Mouse (Mus musculus): ENCODE results near the gene Upf1.

Gene Upf1

DNA sequence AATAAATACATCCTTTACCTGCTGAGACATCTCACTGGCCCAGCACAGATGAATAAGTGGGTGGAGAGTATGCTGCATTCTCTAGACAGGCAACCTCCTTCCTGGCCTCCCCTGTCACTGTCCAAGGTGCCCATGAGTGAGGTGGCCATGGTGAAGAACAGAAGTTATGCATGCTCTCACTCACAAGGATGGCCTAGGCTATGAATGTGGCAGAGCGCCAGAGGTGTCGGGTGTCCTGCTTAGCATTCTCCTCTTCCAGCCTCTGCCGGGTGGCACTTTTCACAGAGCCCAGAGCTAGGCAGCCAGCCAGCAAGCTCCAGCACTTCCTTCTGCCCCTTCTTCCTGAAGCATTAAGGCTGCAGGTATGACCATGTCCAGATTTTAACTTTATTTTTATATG is 6.3 kb upstream of the Upf1 start:
- no peak for DNase-seq (ENCODE audit: low spot score in 2 of 2)

- no peak for DNase-seq (ENCODE audit: low spot score in 2 of 2)
Observed at GRCm38 (mm10) chr8:70356111-70356510, 3.0 kb upstream of the Upf1 start.

DNA sequence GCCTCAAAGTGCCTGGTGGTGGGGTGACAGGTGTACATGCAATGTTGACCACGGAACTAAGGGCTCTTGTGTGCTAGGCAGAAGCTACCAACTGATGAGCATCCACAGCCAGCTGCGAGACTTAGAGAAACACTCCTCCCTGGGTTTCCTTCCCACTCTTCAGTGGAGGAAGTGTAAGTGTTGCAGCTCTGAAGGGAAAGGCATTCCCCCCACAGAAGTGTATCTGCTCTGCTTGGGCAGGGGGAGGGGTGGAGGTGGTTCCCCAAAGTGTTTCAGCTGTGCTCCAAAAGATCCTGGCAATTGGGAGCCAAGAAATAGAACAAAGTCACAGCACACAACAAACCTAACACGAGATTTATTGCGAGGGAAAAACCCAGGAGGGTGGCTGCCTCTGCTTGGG is 926 bp upstream of the Upf1 start:
- no peak for DNase-seq (ENCODE audit: low spot score in 2 of 2)

DNA sequence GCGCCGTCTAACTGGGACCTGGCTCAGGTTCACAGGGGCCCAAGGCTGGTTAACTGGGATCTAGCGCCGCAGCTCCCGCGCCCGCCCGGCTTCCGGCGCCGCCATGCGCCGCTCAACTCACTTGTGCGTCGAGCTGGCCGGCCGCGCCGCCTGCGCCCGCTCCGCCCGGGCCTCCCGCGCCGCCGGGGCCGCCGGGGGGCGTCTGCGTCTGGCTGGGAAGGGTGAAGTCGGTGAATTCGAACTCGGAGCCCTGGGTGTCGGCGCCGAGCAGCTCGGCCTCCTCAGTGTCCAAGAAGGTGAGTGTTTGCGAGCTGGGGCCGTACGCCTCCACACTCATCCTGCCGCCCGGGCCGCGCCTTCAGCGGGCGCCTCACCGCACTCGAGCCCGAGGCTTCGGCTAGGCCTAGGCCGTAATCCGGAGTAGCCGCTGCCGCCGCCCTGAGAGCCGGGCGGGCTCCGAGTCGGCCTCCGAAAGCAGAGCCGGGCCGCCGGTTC is 374 bp downstream of the Upf1 start:
- no peak for DNase-seq (ENCODE audit: low spot score in 2 of 2)

DNA sequence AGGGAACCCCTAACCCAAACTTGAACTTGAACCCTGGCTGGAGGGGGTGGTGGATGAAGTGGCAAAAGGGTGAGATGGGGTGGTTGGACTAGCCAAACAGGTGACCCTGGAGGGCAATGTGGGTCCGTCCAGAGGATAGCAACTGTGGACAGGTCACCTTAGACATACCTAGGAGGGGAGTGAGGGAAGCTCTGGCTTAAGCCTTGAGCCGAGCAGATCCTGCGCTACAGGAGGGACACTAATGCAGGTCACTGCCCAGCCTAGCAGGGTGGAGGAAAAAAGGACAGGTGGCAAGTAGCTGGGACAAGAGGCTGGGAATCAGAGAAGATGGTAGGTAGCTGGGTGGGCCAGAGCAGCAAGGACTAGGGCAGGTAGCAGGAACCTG is 1.1 kb downstream of the Upf1 start:
- DNase-seq (ENCODE audit: low spot score in 2 of 2): no peak

- no peak for DNase-seq (ENCODE audit: low spot score in 2 of 2)
Observed at GRCm38 (mm10) chr8:70351035-70351999, 1.8 kb downstream of the Upf1 start.

GRCm38 (mm10) chr8:70347860-70348420 is 5.1 kb downstream of the Upf1 start:
- DNase-seq (ENCODE audit: low spot score in 2 of 2): no peak

DNA sequence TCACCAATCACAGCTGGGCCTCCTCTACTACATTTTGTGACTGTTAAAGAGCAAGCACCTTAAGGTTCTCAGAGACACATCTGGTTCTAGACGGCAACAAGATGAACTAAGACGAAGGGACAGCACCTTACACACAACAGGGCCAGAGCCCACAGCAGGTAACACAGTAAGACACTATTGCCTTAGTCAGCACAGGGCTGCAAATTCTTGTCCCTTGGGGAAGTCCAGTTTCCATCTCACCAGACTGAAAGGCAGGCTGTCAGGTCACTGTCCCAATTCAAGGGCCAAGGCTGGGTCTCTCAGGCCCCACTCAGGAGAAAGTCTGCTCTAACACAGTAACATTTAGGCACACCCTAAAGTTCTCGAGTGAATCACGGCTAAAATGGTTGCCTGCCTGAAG is 5.6 kb downstream of the Upf1 start:
- DNase-seq (ENCODE audit: low spot score in 2 of 2): no peak

- DNase-seq (ENCODE audit: low spot score in 2 of 2): no peak
Observed at GRCm38 (mm10) chr8:70344279-70344678, 8.8 kb downstream of the Upf1 start.

DNA sequence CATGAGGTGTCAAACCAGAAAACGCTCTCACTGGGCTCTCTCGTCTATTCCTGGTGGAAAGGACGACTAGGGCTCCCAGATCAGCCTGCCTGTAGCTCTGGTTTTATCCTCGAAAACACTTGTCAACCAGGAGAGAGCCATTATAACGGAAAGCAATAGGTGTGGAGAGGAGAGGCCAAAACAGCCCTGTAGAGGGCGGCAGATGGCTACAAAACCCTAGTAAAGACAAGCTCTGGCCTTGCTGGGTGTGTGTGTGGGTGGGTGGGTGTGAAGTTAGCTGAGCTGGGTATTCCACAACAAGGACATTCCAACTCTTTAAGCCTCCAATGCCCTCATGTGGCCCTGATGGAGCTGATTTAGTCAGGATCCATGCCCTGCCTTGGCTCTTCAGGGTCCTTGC is 9.4 kb downstream of the Upf1 start:
- no peak for DNase-seq (ENCODE audit: low spot score in 2 of 2)

DNA sequence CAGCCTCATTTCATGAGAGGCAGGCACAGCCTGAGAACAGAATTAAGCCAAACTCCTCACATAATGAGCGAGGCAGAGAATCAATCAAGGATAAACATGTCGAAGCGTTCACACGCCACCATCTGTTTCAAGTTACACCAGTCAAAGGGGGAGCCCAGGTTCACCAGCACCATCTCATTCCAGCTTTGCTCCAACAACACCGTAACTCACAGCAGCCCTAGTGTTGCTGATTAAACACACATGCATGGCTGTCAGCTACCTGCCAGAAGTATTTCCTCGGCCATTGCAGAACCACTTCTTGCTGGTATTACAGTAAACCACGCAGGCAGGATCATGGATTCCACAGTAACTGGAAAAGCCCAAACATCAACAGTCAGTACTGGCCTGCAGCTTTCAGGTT is 10.0 kb downstream of the Upf1 start:
- DNase-seq (ENCODE audit: low spot score in 2 of 2): no peak

DNA sequence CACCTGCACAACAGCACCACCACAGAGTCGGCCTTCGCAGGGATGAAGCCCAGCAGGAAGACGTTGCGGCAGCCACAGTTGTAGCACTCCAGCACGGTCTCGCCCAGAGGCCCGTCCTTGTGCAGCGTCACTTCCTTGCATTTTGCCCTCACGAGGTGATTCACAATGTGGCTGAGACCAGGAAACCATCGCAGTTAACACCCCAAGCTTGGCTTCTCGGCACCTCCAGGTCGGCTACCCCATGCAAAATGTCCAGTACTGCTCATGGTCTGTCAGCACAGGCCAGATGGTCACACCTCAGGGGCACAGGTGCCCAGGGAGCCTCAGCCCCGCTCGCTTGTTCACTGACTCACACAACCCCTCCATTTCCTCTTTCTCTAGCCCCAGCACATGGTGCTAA is 11.1 kb downstream of the Upf1 start:
- DNase-seq (ENCODE audit: low spot score in 2 of 2): no peak

GRCm38 (mm10) chr8:70340659-70341058 is 12.4 kb downstream of the Upf1 start:
- DNase-seq (ENCODE audit: low spot score in 2 of 2): no peak

GRCm38 (mm10) chr8:70338931-70339330 is 14.1 kb downstream of the Upf1 start:
- no peak for DNase-seq (ENCODE audit: low spot score in 2 of 2)

- DNase-seq (ENCODE audit: low spot score in 2 of 2): no peak
Observed at GRCm38 (mm10) chr8:70332878-70333202, 20.2 kb downstream of the Upf1 start.

DNA sequence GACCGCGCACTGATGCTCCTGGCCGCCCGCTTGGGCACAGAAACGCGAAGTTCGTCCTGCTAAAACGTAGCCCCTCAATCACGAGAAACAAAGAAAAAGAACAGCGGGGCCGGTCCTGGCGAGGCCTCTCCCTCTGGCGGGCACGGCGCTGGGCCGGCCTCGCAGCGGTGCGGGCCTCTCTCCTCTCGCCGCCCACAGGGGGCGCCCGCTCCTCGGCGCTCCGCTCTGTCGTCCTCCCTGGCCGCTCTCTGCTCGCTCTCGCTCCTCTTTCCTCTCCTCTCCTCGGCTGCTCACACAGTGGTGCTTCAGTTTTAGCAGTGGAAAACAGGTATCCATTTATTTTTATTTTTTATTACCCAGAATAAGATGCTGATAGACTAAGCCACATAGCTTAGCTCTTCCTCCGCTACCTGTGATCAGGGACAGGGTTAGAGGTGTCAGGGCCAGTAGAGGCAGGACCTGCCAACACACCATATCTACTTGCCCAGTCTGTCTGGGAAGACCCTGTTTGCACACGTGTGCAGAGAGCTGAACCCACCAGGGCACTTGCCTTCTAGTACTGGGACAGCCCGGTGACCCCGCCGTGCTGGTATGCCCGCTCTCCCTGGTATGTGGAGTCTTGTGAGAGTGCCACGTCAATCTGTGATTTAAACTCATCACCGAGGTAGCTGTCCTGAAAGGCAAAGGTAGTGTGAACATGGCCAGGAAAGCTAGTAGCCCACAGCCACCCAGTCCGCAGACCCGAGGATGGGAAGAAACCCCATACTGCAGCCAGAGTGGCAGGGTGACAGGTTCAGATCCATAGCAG is 20.8 kb downstream of the Upf1 start:
- peak; percentile 46 to 55 for DNase-seq (ENCODE audit: low spot score in 2 of 2)

- no peak for DNase-seq (ENCODE audit: low spot score in 2 of 2)
Observed at GRCm38 (mm10) chr8:70331526-70331925, 21.6 kb downstream of the Upf1 start.

DNA sequence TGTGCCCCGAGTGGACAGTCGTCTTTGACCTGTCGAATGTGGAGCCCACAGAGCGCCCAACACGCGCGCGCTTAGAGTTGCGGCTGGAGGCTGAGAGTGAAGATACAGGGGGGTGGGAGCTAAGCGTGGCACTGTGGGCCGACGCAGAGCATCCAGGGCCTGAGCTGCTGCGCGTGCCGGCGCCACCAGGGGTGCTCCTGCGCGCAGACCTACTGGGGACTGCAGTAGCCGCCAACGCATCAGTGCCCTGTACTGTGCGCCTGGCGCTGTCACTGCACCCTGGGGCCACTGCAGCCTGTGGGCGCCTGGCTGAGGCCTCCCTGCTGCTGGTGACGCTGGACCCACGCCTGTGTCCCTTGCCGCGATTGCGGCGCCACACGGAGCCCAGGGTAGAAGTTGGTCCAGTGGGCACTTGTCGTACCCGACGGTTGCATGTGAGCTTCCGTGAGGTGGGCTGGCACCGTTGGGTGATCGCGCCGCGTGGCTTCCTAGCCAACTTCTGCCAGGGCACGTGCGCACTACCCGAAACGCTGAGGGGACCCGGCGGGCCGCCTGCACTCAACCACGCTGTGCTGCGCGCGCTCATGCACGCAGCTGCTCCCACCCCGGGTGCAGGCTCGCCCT is 22.2 kb downstream of the Upf1 start:
- DNase-seq (ENCODE audit: low spot score in 2 of 2): no peak

DNA sequence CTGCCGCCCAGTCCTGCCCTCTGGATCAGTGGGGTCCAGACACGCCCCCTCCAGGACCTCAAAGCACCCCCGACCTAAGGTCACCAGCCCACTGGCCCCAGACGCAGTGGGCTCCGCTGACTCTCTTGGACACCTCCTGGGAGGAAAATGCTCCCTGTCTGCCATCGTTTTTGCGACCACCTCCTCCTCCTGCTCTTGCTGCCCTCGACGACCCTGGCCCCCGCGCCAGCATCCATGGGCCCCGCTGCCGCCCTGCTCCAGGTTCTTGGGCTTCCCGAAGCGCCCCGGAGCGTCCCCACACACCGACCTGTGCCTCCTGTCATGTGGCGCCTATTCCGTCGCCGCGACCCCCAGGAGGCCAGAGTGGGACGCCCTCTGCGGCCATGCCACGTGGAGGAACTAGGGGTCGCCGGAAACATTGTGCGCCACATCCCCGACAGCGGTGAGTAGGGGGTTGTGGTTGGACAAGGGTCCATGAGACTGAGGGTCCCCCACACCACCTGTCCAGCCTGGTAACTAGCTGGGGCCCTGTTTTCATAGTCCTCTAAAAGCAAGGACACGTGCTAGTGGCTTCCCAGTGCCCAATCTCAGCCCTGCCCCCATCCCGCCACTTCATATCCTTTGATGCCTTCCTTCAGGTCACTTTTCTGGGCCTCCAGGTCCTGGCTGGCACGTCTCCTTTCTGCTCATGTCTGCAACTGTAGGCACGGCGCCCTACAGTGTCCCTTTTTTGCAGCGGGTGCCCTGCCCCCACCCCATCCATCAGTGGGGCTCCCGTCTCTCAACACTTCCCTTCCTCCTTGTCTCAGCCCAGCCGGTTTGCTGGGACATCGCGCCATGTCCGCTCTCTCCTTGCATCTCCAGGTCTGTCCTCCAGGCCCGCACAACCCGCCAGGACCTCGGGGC is 23.0 kb downstream of the Upf1 start:
- DNase-seq (ENCODE audit: low spot score in 2 of 2): no peak

GRCm38 (mm10) chr8:70329124-70329834 is 23.8 kb downstream of the Upf1 start, which contains the start of gene Gdf1:
Gene Gdf1, plus strand, starts transcription at chr8:70329817.
- DNase-seq (ENCODE audit: low spot score in 2 of 2): no peak

Data from urinary bladder, postnatal 36 days (tissue).